Mouse (Mus musculus) right cerebral cortex, postnatal 36 days (tissue): ENCODE data around the gene Il9.

Experiments used
- DNase-seq, 2 experiments: peaks; one replicate each; pipeline ENCODE4 v3.0.0; 2022; ENCODE audit warnings: low spot score in 2 of 2, mixed read lengths in 1 of 2

Il9 gene

GRCm38 (mm10) chr13:56471951-56472350 lies 10.1 kb downstream of the Il9 start:
- no peak for DNase-seq

- DNase-seq: no peak
Observed at GRCm38 (mm10) chr13:56471211-56471610, 10.8 kb downstream of the Il9 start.

- DNase-seq: no peak
Observed at GRCm38 (mm10) chr13:56468536-56468935, 13.5 kb downstream of the Il9 start.

- no peak for DNase-seq
Observed at GRCm38 (mm10) chr13:56467786-56468185, 14.3 kb downstream of the Il9 start.

GRCm38 (mm10) chr13:56463750-56464149 lies 18.3 kb downstream of the Il9 start:
- no peak for DNase-seq

- no peak for DNase-seq
Observed at GRCm38 (mm10) chr13:56463261-56463660, 18.8 kb downstream of the Il9 start.

- no peak for DNase-seq
Observed at GRCm38 (mm10) chr13:56462791-56463190, 19.3 kb downstream of the Il9 start.

- no peak for DNase-seq
Observed at GRCm38 (mm10) chr13:56461460-56461859, 20.6 kb downstream of the Il9 start.

GRCm38 (mm10) chr13:56458001-56458400 lies 24.0 kb downstream of the Il9 start:
- DNase-seq: no peak

- no peak for DNase-seq
Observed at GRCm38 (mm10) chr13:56450035-56450434, 32.0 kb downstream of the Il9 start.

- DNase-seq: no peak
Observed at GRCm38 (mm10) chr13:56449239-56450030, 32.6 kb downstream of the Il9 start.

- DNase-seq: no peak
Observed at GRCm38 (mm10) chr13:56444996-56445395, 37.0 kb downstream of the Il9 start.

- no peak for DNase-seq
Observed at GRCm38 (mm10) chr13:56444112-56444511, 37.9 kb downstream of the Il9 start.

- DNase-seq: no peak
Observed at GRCm38 (mm10) chr13:56443411-56443810, 38.6 kb downstream of the Il9 start.

GRCm38 (mm10) chr13:56438211-56439075 lies 43.6 kb downstream of the Il9 start, which contains the start of gene Slc25a48:
Gene Slc25a48 (plus strand): TSS chr13:56438355.
- DNase-seq: peak in 1 of 2 experiments; percentile 9

GRCm38 (mm10) chr13:56435615-56436287 lies 46.3 kb downstream of the Il9 start:
- DNase-seq: no peak

- DNase-seq: no peak
Observed at GRCm38 (mm10) chr13:56434311-56434751, 47.7 kb downstream of the Il9 start.

- DNase-seq: peak; percentile 16 to 53
Observed at GRCm38 (mm10) chr13:56433466-56433865, 48.6 kb downstream of the Il9 start.

- DNase-seq: no peak
Observed at GRCm38 (mm10) chr13:56432496-56432895, 49.5 kb downstream of the Il9 start.
